Mouse (Mus musculus) ovary, postnatal 14 days (tissue): ENCODE data around the gene Ube2u.

Experiments
- DNase-seq: peaks from one replicate; pipeline ENCODE4 v3.0.0; 2022; ENCODE audit warnings: low spot score

The Ube2u gene

DNA sequence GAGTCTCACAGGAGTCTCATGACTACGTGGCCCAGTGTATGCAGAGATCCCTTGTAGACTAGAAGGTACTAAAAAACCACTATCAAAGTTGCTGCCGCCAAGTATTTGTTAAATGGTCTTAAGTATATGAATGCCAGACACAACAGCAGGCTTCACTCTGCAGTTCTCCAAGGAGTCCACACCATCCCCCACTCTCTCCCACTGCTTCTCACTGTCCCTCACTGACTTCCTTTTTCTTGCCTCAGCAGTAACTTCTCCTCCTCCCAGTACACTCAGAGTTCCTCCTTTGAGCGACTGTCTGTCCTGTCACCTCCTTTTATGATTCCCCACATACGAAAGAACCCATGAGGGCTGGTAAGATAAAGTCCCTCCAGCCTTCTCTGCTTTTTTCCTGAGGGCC lies 69.3 kb downstream of the Ube2u start:
- DNase-seq, result no peak

DNA sequence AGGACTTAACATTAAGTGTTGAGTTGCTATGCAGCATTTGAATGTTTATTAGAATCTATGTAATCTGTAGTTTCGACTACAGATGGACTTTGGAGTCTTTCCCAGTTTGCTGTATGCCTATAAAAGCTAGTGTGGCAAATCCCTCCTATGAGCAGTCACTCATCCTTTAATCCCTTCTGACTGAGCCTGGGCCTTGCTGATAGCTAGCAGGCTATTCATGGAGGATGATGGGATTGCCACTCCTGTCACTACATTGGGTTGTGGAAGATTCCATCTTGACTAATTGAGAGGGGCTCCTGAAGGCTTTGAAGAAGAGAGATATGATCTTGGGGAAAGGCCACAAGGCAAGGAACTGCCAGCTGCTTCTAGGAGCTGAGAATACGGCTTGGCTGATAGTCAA lies 74.6 kb downstream of the Ube2u start:
- DNase-seq, result no peak

DNA sequence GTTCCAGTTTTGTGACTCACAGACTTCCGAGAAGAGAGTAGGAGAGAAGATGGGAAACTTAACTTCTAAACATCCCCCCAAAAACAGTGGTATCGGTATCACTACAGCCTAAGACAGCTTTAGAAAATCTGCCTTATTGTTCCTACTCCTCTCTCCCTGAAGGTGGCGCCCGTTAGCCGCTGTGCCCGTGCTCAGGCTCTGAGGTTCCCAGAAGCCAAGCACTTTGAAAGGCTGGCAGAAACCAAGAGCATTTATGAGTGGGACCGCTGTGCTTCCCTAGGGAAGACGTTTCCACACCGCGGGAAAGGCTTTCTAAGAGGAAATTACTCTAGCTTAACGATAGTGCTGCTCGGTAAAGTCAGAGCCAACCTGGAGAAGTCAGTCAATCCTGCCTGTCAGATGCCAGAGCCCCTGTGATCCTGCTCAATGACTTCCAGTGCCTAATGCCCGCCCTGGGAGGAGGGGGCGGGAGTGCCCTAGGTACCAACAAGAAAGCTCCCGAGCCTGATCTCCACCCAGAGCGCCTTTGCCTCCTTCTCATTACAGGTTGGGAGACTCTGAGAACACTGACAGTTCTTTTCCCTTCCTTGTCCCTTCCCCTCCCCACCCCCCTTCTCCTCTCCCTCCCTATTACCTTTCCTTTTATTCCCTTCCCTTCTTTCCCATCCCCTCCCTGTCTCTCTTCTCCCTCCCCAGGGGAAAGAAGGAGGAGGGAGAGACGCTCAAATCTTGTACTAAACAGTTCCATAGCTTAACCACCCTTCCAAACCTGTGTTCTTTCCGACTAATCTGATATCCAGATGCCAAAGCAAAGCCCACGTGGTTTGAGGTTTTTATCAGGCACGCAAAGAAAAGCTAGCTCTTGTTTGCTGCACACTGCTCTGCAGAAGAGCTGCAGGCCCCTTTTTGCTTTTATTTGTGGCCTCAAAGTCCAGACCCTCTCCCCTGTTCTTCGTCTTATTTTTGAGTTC lies 109.9 kb downstream of the Ube2u start:
- DNase-seq, result peak; percentile 75

DNA sequence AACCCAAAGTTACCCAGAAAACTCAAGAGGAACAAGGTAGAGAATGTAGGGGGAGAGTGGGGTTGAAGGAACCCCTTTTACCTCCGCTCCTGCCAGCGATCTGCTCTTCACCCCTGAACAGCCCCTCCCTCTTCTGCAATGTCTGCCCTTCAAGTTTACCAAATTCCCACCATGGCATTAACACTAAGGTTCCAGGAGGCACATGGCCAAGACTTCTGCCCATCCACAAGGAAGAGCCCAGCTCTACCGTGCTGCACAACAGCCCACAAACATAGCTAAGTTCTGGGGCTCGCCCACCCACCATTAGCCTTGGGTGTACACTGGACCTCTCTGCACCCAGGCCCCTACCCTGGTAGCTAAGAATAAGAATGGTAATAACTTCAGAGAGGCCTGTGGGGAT lies 117.1 kb downstream of the Ube2u start:
- DNase-seq, result no peak

DNA sequence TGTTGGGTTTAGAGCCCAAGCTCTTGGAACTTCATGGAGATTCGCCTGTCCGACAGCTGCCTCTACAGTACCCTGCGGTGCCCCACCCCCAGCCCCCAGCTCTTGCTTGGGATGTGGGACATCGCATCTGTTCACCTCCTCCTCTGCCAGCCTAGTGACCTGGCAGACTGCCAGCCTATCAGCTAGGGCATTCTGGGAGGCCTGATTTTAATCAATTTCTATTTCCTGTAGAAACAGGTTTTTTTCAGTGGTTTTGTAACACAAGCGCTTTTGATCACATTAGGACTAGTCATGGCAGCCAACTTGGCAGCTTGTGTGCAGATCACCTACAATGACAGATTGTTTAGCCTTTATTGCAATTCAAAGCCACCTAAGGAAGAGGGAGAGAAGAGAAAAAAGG lies 118.0 kb downstream of the Ube2u start:
- no peak for DNase-seq

DNA sequence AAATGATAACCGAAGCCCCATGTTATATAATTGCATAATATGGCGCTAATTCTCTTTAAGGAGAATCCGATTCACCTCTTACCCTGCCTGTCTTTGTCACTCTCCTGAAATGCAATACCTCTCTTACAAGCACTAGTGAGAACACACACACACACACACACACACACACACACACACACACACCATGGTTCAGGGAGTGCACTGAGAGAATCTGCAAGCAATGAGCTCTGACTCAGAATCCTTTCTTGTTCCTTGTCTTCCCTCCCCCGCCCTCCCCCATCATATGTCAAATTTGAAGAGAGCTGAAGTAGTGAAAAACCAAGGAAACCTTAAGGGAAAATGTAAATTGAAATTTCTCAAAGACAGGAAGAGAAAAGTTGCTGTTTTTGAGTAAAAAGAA lies 118.4 kb downstream of the Ube2u start:
- no peak for DNase-seq
